Mouse (Mus musculus) cortical plate, adult 2 months (tissue): ENCODE data around the gene Igf2bp1.

Experiments
- CTCF ChIP-seq: fragments of 200-500 bp; IDR thresholded peaks from 2 replicates; pipeline ENCODE4 v1.5.1; 2011; ENCODE audit warnings: mild to moderate bottlenecking, control low read depth, low read length; ENCODE audit not compliant: insufficient read depth; ENCODE audit errors: extremely low read depth
- POLR2A ChIP-seq: fragments of 200-500 bp; IDR thresholded peaks from 2 replicates; pipeline ENCODE4 v1.6.1; 2011; ENCODE audit warnings: mild to moderate bottlenecking, low read length, control low read depth; ENCODE audit not compliant: insufficient read depth; ENCODE audit errors: extremely low read depth

DNA sequence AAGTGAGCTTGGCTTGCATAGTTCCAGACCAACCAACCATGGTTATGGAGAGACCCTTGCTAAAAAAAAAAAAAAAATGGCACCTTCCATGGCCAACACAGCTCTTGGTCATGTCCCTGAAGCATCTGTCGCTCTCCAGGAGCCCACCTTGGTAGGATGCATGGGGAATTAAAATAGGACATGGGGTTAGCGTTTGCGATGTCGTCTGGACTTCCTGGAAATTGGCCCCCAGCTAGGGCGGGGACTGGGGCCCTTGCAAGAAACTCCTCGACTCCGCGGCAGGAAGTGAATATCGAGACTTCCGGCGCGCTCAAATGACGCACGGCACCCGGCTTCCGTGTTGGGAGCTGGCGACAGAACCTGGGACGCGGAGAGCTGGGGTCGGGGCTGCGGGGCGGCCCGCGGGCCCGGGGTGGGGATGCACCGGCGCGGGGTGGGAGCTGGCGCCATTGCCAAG, 28.9 kb upstream of the Igf2bp1 start, which contains the start of gene Snf8:
- no peak for TF ChIP-seq CTCF
- peak; percentile 46; the same call in 1 of the 2 replicates for TF ChIP-seq POLR2A
